Mouse (Mus musculus) bone marrow, adult 2 months (tissue): ENCODE measurements around the gene Prg2.

Experiments
- CTCF ChIP-seq: fragments of 200-500 bp; IDR thresholded peaks from 2 replicates; pipeline ENCODE4 v1.5.1; 2011; ENCODE audit warnings: low read length, control low read depth; ENCODE audit not compliant: control insufficient read depth, insufficient read depth
- POLR2A ChIP-seq: fragments of 200-500 bp; IDR thresholded peaks from 2 replicates; pipeline ENCODE4 v1.6.1; 2011; ENCODE audit warnings: low read depth, mild to moderate bottlenecking, control low read depth, low read length, borderline replicate concordance; ENCODE audit not compliant: control insufficient read depth

DNA sequence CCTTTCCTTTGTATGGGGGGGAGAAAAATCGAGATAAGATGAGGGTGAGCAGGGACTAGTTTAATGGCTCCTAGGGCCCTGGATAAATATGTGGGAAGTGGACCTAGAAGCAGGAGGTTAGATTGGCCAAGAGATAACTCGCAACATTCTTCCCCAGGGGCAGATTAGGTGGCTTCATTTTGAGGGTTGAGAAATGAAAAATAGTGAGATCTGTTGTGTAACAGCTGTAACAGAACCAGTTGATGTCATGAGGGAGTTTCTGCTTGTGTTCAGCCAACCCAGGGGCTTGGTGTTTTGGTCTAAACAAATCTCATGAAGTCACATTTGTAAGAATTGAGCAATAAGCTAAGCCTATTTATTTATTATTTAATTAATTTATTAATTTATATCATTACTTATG is 38.9 kb upstream of the Prg2 start:
- TF ChIP-seq CTCF (no peak), POLR2A (no peak)
